Mouse (Mus musculus): ENCODE results near the gene Mis12. TPM values are rescaled to one million over a fixed set of nuclear protein-coding genes. Genes with fewer than 3 reads are reported as not detected.

Gene Mis12
- polyA plus RNA-seq (2012; fragmentation: generic; extraction: Trizol): 10 to 100 TPM in 1 of 2 experiments, 1 to 10 TPM in 1; 1.2 to 11.2 TPM

GRCm38 (mm10) chr11:71019201-71020068 is at the start of gene Mis12, which contains the start of gene Derl2:
Gene Mis12 (plus strand): TSS chr11:71019611.
Gene Derl2 (minus strand): TSS chr11:71019841.

DNA sequence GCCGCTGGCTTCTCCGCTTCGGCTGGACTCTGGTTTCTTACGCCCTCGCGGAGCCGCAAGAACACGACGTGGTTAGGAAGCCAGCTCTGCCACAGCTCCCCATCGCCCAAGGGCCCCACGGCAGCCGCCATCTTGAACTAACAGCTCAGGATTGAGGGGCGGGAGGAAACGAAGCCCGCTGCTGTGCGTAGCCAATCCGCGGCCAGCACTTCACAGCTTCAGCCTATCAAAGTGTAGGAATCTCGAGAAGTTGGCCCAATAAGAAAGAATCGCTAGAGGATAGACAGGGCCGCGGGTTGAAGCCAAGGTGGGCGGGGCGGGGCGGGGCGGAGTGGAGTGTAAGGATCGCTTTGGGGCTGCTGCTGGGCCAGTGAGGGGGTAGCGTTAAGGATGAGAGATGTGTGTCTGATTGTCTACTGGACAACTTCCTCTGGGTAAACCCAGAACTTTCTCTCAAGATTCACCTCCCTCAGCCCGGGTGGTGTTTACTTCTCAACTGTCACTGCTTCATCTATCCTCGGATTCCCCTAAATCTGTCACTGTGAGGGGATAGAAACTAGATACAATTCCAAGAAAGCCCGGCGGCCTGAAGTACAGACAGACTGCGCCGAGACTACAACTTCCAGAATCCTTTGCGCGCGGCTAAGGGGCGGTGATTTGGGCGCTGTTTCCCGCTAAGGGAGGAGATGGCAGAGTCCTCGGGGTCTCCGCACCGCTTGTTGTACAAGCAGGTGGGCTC is 49.4 kb upstream of the Mis12 start, which contains the start of the genes Nup88 and Rpain:
TSS of gene Nup88 (minus strand) at position 153 of the 739 bp plus-strand sequence.
TSS of gene Rpain (plus strand) at position 393 of the 739 bp plus-strand sequence.

GRCm38 (mm10) chr11:70982557-70983228 is 36.7 kb upstream of the Mis12 start, which contains the start of gene C1qbp:
Gene C1qbp (minus strand): TSS chr11:70983026.

DNA sequence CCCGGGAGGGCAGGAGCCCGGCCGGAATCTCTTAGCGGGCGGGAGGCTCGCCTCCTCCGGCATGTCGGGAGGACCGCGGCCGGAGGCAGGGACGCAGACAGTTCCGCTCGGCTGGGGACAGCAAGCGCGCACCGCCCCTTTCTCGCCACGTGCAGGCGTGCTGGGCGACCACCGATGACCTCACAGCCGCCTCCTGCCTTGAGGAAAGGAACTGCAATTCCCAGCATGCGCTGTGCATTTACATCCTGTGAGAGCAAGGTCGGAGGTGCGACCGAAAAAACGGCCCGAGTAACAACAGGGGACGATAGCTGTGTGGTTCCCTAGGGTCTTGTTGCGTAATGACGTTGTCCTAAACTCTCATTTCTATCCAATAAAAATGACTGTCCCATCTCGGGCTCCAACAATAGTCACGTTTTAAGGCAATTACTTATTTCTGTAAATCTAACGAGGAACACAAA is 15.1 kb upstream of the Mis12 start, which contains the start of gene Dhx33:
TSS of gene Dhx33 (minus strand) at position 122 of the 458 bp plus-strand sequence.

GRCm38 (mm10) chr11:71033163-71033761 is 13.9 kb downstream of the Mis12 start, which contains the start of gene 6330403K07Rik:
Gene 6330403K07Rik (minus strand): TSS chr11:71033513.

Other genes with a start within 250 kb of the Mis12 start
- gene Scimp, start 207.0 kb upstream of the Mis12 start, polyA plus RNA-seq (2012; fragmentation: generic; extraction: Trizol): not detected
- gene Rabep1, start 174.8 kb upstream of the Mis12 start, polyA plus RNA-seq (2012; fragmentation: generic; extraction: Trizol): 1 to 10 TPM; 2.9 to 8.3 TPM
- 10 to 100 TPM in 1 of 2 experiments, 1 to 10 TPM in 1; 8.3 to 32.1 TPM for gene Nup88, start 49.6 kb upstream of the Mis12 start, polyA plus RNA-seq (2012; fragmentation: generic; extraction: Trizol)
- 10 to 100 TPM; 41.2 to 43.5 TPM for gene Rpain, start 49.4 kb upstream of the Mis12 start, polyA plus RNA-seq (2012; fragmentation: generic; extraction: Trizol)
- gene C1qbp, start 36.6 kb upstream of the Mis12 start, polyA plus RNA-seq (2012; fragmentation: generic; extraction: Trizol): 100 to 1,000 TPM; 122 to 344 TPM
- gene Dhx33, start 15.2 kb upstream of the Mis12 start, polyA plus RNA-seq (2012; fragmentation: generic; extraction: Trizol): 1 to 10 TPM; 1.3 to 8.3 TPM
- gene Derl2, start 230 bp downstream of the Mis12 start, polyA plus RNA-seq (2012; fragmentation: generic; extraction: Trizol): 10 to 100 TPM; 41.0 to 45.9 TPM
- under 1 TPM in 1 of 2 experiments, not detected in 1; 0.07 TPM for gene 6330403K07Rik, start 13.9 kb downstream of the Mis12 start, polyA plus RNA-seq (2012; fragmentation: generic; extraction: Trizol)
- gene Nlrp1a, start 125.1 kb downstream of the Mis12 start, polyA plus RNA-seq (2012; fragmentation: generic; extraction: Trizol): under 1 TPM in 1 of 2 experiments, not detected in 1; 0.01 TPM
- gene Nlrp1b, start 211.1 kb downstream of the Mis12 start, polyA plus RNA-seq (2012; fragmentation: generic; extraction: Trizol): under 1 TPM in 1 of 2 experiments, not detected in 1; 0.01 TPM